Mouse (Mus musculus): ENCODE data around the gene Tmem101. TPM values are rescaled to one million over a fixed set of nuclear protein-coding genes. Genes with fewer than 3 reads are reported as not detected.
A peak's percentile ranks its signal among the peaks of the same experiment; 100 is the strongest.
"Not testable (repeated sequence)": the region's sequence is repeated elsewhere in the genome, so short reads cannot be mapped to it uniquely, and the experiment has no call there.

The Tmem101 gene
- polyA plus RNA-seq, 1 experiment from 2014 or later, result 36.5 TPM

GRCm38 (mm10) chr11:102185677-102186076 is 29.5 kb upstream of the Tmem101 start:
- Histone ChIP-seq H3K27ac (peak overlapping the region; percentile 92), H3K4me3 (peak overlapping the region; percentile 92), H3K4me2 (peak overlapping the region; percentile 77), H3K9me3 (no peaks in the 10 kb centered on the region), H3K4me1 (peaks cover 36% of the 10 kb centered on the region), H3K36me3 (peaks cover 20% of the 10 kb centered on the region), H3K27me3 (no peaks in the 10 kb centered on the region), H3K9ac (peak overlapping the region; percentile 95)
- WGBS, result 42% methylated on average over 3 of the region's 3 CpGs
- ATAC-seq (ENCODE audit: borderline replicate concordance, extremely low read depth, low FRiP score, low TSS enrichment), result no peak

- H3K4me2 ChIP-seq, result peak within 1 kb of the TSS; percentile 77
- under 1% methylated on average over 59 of the region's 70 CpGs for WGBS
- H3K9ac ChIP-seq, result peak within 1 kb of the TSS; percentile 95
- no peaks in the 10 kb centered on the region for H3K27me3 ChIP-seq
- peak; percentile 86 for ATAC-seq (ENCODE audit: borderline replicate concordance, extremely low read depth, low FRiP score, low TSS enrichment)
- H3K4me1 ChIP-seq, result peaks cover 29% of the 10 kb centered on the region
- H3K36me3 ChIP-seq, result peaks cover 28% of the 10 kb centered on the region
- H3K27ac ChIP-seq, result peak within 1 kb of the TSS; percentile 92
- H3K9me3 ChIP-seq, result no peaks in the 10 kb centered on the region
- H3K4me3 ChIP-seq, result peak within 1 kb of the TSS; percentile 92
Measured at GRCm38 (mm10) chr11:102184646-102185495, 28.7 kb upstream of the Tmem101 start, which contains the start of gene Lsm12. Lsm12 (minus strand) TSS chr11:102185296.

DNA sequence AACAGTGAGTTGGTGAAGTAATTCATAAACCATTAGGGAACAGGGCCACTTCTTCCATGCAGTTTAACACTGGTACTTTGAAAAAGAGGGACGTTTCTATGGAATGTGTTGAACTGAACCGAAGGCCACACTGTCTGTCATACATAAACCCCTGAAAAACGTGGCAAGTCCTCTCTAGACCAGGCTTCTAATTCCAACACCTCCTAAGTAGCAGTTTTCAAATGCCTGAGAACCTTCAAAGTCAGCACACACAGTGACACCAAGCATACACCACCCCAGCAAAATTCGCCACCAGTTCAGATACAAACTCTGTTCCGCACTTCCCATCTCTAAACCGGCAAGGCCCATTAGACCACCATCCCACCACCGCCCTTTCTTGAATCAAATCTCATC is 28.0 kb upstream of the Tmem101 start:
- no peak for ATAC-seq (ENCODE audit: borderline replicate concordance, extremely low read depth, low FRiP score, low TSS enrichment)

DNA sequence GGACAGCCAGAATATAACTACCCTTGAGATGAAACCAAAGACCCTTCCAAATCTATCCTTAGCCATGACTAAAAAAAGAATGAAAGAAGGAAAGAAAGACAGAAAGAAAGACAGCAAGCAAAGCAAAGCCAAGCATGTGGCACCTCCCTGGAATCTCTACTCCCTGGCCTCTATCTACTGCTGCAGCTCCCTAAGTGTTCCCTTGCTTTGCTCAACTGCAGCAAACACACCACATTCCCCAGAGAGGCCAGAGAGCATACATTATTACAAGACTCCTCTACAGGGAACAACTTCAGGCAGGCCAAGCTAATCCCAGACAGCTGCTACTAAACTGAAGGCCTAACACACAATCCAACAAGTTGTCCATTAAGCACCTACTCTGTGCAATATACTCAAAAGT is 23.6 kb upstream of the Tmem101 start:
- H3K4me1 ChIP-seq, result peaks cover 13% of the 10 kb centered on the region
- peaks cover 65% of the 10 kb centered on the region for H3K36me3 ChIP-seq
- no peak overlapping the region for H3K4me3 ChIP-seq
- H3K9ac ChIP-seq, result no peak overlapping the region
- ATAC-seq (ENCODE audit: borderline replicate concordance, extremely low read depth, low FRiP score, low TSS enrichment), result no peak
- no peak overlapping the region for H3K27ac ChIP-seq
- H3K4me2 ChIP-seq, result no peak overlapping the region
- H3K9me3 ChIP-seq, result no peaks in the 10 kb centered on the region
- no peaks in the 10 kb centered on the region for H3K27me3 ChIP-seq

More for the DNA sequence above, 28.0 kb upstream of the Tmem101 start:
- Histone ChIP-seq H3K4me3 (peak overlapping the region; percentile 92), H3K36me3 (peaks cover 34% of the 10 kb centered on the region), H3K27me3 (no peaks in the 10 kb centered on the region), H3K4me2 (peak overlapping the region; percentile 77), H3K27ac (peak overlapping the region; percentile 92), H3K4me1 (peaks cover 27% of the 10 kb centered on the region), H3K9ac (peak overlapping the region; percentile 95), H3K9me3 (no peaks in the 10 kb centered on the region)
- 2% methylated on average over 7 of the region's 7 CpGs for WGBS

DNA sequence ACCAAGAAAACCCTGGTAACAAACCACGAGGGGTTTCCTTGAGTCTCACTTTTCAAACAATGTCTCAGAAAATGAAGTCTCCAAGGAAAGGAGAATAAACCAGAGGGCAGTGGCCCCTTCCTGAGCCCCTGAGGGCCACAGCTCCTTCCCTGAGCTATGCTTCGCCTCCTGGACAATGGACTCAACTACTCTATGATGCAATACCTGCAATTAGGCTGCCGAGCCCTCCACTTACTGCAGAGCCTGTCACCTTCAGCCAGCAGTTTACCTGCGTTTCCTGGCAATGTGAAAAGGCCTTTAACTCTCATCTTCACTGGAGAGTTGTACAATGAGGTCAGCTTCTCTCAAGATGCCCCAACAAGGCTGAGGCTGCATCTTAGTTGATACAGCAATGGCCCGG is 12.5 kb upstream of the Tmem101 start:
- Histone ChIP-seq H3K4me3 (no peak overlapping the region), H3K9ac (no peak overlapping the region), H3K36me3 (peaks cover 67% of the 10 kb centered on the region), H3K27ac (no peak overlapping the region), H3K4me2 (no peak overlapping the region), H3K9me3 (no peaks in the 10 kb centered on the region), H3K27me3 (no peaks in the 10 kb centered on the region), H3K4me1 (no peaks in the 10 kb centered on the region)
- no peak for ATAC-seq (ENCODE audit: borderline replicate concordance, extremely low read depth, low FRiP score, low TSS enrichment)
- 81% methylated on average over 5 of the region's 5 CpGs for WGBS

DNA sequence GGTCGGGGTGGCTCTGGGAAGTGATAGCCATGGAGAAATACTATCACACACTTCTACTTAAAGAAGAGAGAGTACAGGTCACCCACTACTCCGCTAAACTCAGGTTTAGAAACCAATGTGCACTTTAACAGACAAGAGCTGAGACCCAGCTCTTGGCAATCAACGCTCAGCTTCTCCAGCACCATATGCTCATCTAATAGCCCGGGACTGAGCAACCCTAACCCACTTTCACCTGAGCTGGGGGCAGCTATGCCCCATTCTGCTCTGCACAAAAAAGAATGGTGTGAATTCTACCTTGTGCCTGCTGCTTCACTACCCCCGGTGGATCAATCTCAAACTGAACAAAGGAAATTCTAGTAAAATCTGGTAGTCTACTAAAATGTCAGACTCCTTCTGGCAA is 11.3 kb upstream of the Tmem101 start:
- no peak for ATAC-seq (ENCODE audit: borderline replicate concordance, extremely low read depth, low FRiP score, low TSS enrichment)
- no peak overlapping the region for H3K4me3 ChIP-seq
- peaks cover 73% of the 10 kb centered on the region for H3K36me3 ChIP-seq
- no peaks in the 10 kb centered on the region for H3K9me3 ChIP-seq
- no peaks in the 10 kb centered on the region for H3K4me1 ChIP-seq
- 87% methylated on average over 5 of the region's 5 CpGs for WGBS
- H3K9ac ChIP-seq, result no peak overlapping the region
- H3K27ac ChIP-seq, result no peak overlapping the region
- H3K27me3 ChIP-seq, result no peaks in the 10 kb centered on the region
- no peak overlapping the region for H3K4me2 ChIP-seq

GRCm38 (mm10) chr11:102165971-102166722 is 9.9 kb upstream of the Tmem101 start:
- 56% methylated on average over 6 of the region's 6 CpGs for whole genome bisulfite sequencing

DNA sequence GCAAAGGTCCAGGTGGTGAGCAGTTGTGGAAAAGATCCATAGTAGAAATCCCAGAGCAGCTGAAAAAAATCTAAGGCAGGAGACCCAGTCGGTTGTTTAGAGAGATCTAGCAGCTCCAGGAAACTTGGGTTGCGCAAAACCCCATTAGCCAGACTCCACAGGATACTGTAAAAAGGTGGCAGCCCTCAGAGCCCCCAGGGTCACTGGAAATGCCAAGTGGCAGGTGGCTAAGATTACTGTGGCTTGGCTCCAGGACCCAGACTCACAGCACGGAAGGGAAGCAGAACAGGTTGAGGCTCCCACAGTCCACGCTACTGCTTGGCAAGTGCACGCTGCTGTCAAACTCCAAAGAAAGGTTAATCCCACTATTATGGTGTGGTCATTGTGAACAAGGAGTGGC is 3.6 kb upstream of the Tmem101 start:
- peaks cover 8% of the 10 kb centered on the region for H3K4me1 ChIP-seq

More at GRCm38 (mm10) chr11:102165971-102166722, 9.9 kb upstream of the Tmem101 start:
- no peak for ATAC-seq (ENCODE audit: borderline replicate concordance, extremely low read depth, low FRiP score, low TSS enrichment)
- Histone ChIP-seq H3K4me2 (no peak overlapping the region), H3K4me3 (no peak overlapping the region), H3K36me3 (peaks cover 83% of the 10 kb centered on the region), H3K4me1 (no peaks in the 10 kb centered on the region), H3K27ac (no peak overlapping the region), H3K9me3 (no peaks in the 10 kb centered on the region), H3K9ac (no peak overlapping the region), H3K27me3 (no peaks in the 10 kb centered on the region)

GRCm38 (mm10) chr11:102158024-102158423 is 1.8 kb upstream of the Tmem101 start:
- peaks cover 27% of the 10 kb centered on the region for H3K36me3 ChIP-seq
- H3K4me1 ChIP-seq; H3K27me3 ChIP-seq; H3K9ac ChIP-seq; H3K27ac ChIP-seq; ATAC-seq (ENCODE audit: borderline replicate concordance, extremely low read depth, low FRiP score, low TSS enrichment); H3K4me3 ChIP-seq; H3K9me3 ChIP-seq; H3K4me2 ChIP-seq: not testable (repeated sequence)
- WGBS, result 76% methylated on average over 2 of the region's 2 CpGs

More for the DNA sequence above, 3.6 kb upstream of the Tmem101 start:
- no peak overlapping the region for H3K4me3 ChIP-seq
- 69% methylated on average over 5 of the region's 5 CpGs for WGBS
- H3K27me3 ChIP-seq, result no peaks in the 10 kb centered on the region
- ATAC-seq (ENCODE audit: borderline replicate concordance, extremely low read depth, low FRiP score, low TSS enrichment), result no peak
- no peak overlapping the region for H3K27ac ChIP-seq
- H3K36me3 ChIP-seq, result peaks cover 37% of the 10 kb centered on the region
- no peak overlapping the region for H3K4me2 ChIP-seq
- no peaks in the 10 kb centered on the region for H3K9me3 ChIP-seq
- no peak overlapping the region for H3K9ac ChIP-seq

GRCm38 (mm10) chr11:102156786-102157089 is 534 bp upstream of the Tmem101 start:
- no peak for ATAC-seq (ENCODE audit: borderline replicate concordance, extremely low read depth, low FRiP score, low TSS enrichment)
- Histone ChIP-seq H3K4me2 (peak overlapping the region; percentile 90), H3K27ac (no peak overlapping the region), H3K4me1 (peaks cover 8% of the 10 kb centered on the region), H3K36me3 (peaks cover 20% of the 10 kb centered on the region; the same call in 1 of the 2 replicates), H3K4me3 (no peak overlapping the region), H3K27me3 (no peaks in the 10 kb centered on the region), H3K9me3 (no peaks in the 10 kb centered on the region), H3K9ac (no peak overlapping the region)
- WGBS, result 2% methylated on average over 1 of the region's 1 CpGs

- Histone ChIP-seq H3K27me3 (peaks cover 75% of the 10 kb centered on the region), H3K9ac (no peak overlapping the region), H3K4me2 (no peak overlapping the region), H3K27ac (no peak overlapping the region), H3K4me1 (peaks cover 13% of the 10 kb centered on the region), H3K36me3 (no peaks in the 10 kb centered on the region), H3K4me3 (no peak overlapping the region), H3K9me3 (no peaks in the 10 kb centered on the region)
- ATAC-seq (ENCODE audit: borderline replicate concordance, extremely low read depth, low FRiP score, low TSS enrichment), result no peak
- WGBS, result 9% methylated on average over 34 of the region's 34 CpGs
Measured at GRCm38 (mm10) chr11:102147213-102147989, 8.8 kb downstream of the Tmem101 start.
